Mouse (Mus musculus): ENCODE data around the gene Itk. TPM values are rescaled to one million over a fixed set of nuclear protein-coding genes. Genes with fewer than 3 reads are reported as not detected.

The Itk gene
- polyA plus RNA-seq, 1 experiment from 2014 or later, result not detected

DNA sequence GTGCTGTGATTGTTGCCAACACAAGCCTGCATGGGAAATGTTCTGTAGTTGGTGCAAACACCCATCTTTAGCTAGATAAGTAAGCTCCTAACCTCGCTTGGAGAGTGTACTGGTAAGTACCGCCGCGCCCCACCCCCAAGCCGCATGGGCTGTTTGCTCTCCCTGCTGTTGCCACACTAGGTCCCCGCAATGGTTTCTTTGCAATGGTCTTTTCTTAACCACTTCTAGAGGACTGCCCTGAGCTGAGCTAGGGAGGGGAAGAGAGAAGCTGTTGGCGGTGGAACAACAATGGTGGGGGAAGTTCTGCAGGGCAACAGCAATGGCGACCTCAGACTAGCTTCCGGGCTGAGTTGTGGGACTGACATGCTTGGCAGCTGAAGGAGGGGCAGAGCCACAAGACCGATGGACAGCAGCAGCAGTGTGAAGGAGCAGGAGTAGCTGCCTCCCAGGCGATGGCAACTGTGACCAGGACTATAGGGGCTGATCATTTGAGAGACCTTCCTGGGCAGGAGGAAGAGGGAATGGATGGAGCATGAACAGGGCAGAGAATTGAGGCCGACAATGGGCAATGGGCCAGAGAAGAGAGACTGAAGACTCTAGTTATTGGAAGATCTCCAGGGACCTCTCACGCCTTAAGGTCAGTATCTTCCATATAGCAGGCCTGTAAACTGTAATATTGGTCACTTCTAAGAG is 7.0 kb upstream of the Itk start, which contains the start of gene Fam71b:
TSS of gene Fam71b (plus strand) at position 393 of the 693 bp plus-strand sequence.
- H3K36me3 ChIP-seq (ENCODE audit: control insufficient read depth, insufficient read depth, low read length), result no peaks in the 10 kb centered on the region
- no peak within 1 kb of the TSS for H3K4me2 ChIP-seq (ENCODE audit: low read length)
- no peak within 1 kb of the TSS for H3K4me3 ChIP-seq (ENCODE audit: low read length)
- no peaks in the 10 kb centered on the region for H3K4me1 ChIP-seq (ENCODE audit: control insufficient read depth, insufficient read depth, low read depth, low read length)
- ATAC-seq, result no peak
- H3K9ac ChIP-seq (ENCODE audit: low read depth, low read length), result no peak within 1 kb of the TSS
- H3K27me3 ChIP-seq (replicated peaks; ENCODE audit: control insufficient read depth, insufficient read depth, low read length), result no peaks in the 10 kb centered on the region
- no peaks in the 10 kb centered on the region for H3K9me3 ChIP-seq (ENCODE audit: control insufficient read depth, low read length)
- 77% methylated on average over 13 of the region's 13 CpGs for WGBS
- H3K27ac ChIP-seq (ENCODE audit: low read depth, low read length), result no peak within 1 kb of the TSS

DNA sequence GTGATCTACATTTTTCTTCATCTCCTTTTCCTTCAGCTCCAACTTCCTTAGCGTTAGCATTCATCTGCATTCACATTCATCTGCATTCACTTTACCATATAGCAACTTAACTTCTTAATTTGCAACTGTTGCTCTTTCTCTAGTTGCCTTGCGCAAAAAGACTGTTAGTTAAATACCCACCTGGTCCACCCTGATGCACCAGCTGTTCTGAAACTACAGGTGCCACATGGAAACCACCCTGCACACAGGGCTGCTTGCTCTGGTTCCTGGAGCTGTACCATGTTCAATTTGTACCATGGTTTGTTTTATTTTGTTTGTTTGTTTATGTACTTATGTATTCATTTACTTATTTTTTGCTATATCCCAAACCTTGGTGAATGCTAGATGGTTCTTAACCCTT is 6.4 kb upstream of the Itk start:
- no peak overlapping the region for H3K9ac ChIP-seq (ENCODE audit: low read depth, low read length)
- no peak overlapping the region for H3K27ac ChIP-seq (ENCODE audit: low read depth, low read length)
- H3K9me3 ChIP-seq (ENCODE audit: control insufficient read depth, low read length), result no peaks in the 10 kb centered on the region
- no peak overlapping the region for H3K4me2 ChIP-seq (ENCODE audit: low read length)
- no peaks in the 10 kb centered on the region for H3K4me1 ChIP-seq (ENCODE audit: control insufficient read depth, insufficient read depth, low read depth, low read length)
- ATAC-seq, result no peak
- WGBS, result 99% methylated on average over 2 of the region's 2 CpGs
- no peaks in the 10 kb centered on the region for H3K36me3 ChIP-seq (ENCODE audit: control insufficient read depth, insufficient read depth, low read length)
- H3K27me3 ChIP-seq (replicated peaks; ENCODE audit: control insufficient read depth, insufficient read depth, low read length), result no peaks in the 10 kb centered on the region
- no peak overlapping the region for H3K4me3 ChIP-seq (ENCODE audit: low read length)

DNA sequence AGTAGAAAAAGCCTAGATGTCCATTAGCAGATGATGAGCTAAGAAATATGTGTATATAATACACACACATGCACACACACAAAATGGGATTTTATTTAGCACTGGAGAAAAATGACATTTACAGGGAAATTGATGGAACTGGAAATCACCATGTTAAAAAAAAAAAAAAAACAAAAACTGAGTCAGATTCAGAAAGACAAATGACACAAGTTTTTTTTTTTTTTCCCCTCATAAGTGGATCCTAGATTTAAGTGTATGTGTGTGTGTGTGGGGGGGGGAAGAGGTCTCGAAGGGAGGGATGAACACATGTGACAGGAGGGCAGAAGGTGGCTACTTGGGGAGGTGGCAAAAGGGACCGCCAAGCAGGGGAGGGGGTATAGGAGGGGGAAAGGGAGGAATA is 5.8 kb upstream of the Itk start:
- H3K4me2 ChIP-seq (ENCODE audit: low read length), result no peak overlapping the region
- H3K27me3 ChIP-seq (replicated peaks; ENCODE audit: control insufficient read depth, insufficient read depth, low read length), result no peaks in the 10 kb centered on the region
- no peak overlapping the region for H3K4me3 ChIP-seq (ENCODE audit: low read length)
- H3K9ac ChIP-seq (ENCODE audit: low read depth, low read length), result no peak overlapping the region
- no peak overlapping the region for H3K27ac ChIP-seq (ENCODE audit: low read depth, low read length)
- no peak for ATAC-seq
- 86% methylated on average over 2 of the region's 2 CpGs for WGBS
- H3K4me1 ChIP-seq (ENCODE audit: control insufficient read depth, insufficient read depth, low read depth, low read length), result no peaks in the 10 kb centered on the region
- H3K9me3 ChIP-seq (ENCODE audit: control insufficient read depth, low read length), result no peaks in the 10 kb centered on the region
- H3K36me3 ChIP-seq (ENCODE audit: control insufficient read depth, insufficient read depth, low read length), result no peaks in the 10 kb centered on the region

DNA sequence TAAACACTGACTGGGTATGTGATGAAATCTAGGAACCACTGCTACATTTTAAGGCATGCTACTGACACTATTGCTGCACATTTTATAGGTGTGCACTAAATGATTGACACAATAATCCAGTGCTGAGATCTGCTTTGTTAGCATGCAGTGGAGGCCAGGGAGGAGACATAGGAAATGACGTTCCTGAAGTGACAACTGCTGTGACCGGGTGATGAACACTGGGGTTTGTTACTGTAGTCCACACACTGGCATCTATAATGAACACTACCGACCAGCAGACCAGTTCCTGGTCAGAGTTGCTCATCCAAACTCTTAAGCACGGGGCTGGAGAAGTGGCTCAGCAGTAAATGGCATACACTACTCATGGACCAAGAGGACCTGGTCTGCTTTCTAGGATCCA is 4.1 kb upstream of the Itk start:
- Histone ChIP-seq H3K27ac (ENCODE audit: low read depth, low read length) (no peak overlapping the region), H3K9ac (ENCODE audit: low read depth, low read length) (no peak overlapping the region), H3K9me3 (ENCODE audit: control insufficient read depth, low read length) (no peaks in the 10 kb centered on the region), H3K4me3 (ENCODE audit: low read length) (no peak overlapping the region), H3K4me2 (ENCODE audit: low read length) (no peak overlapping the region), H3K27me3 (replicated peaks; ENCODE audit: control insufficient read depth, insufficient read depth, low read length) (no peaks in the 10 kb centered on the region), H3K36me3 (ENCODE audit: control insufficient read depth, insufficient read depth, low read length) (no peaks in the 10 kb centered on the region), H3K4me1 (ENCODE audit: control insufficient read depth, insufficient read depth, low read depth, low read length) (no peaks in the 10 kb centered on the region)
- ATAC-seq, result no peak
- 78% methylated on average over 4 of the region's 4 CpGs for WGBS

DNA sequence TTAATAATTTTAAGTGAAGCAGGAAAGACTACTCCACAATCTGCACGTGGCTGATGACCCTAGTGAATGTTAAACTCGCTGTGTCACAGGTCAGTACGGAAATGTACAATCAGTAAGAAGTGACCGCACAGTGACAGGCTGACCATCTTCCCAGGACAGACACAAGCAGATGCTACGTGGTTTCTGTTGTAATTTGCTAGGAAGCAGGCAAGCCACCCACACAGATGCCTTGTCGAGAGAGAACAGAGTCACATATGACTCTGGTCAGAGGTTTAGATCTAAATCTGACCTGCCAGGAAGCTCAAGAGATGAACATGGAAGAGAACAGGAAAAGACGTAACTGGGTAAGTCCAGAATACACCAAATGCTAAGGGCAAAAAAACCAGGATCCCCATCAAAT is 3.6 kb upstream of the Itk start:
- Histone ChIP-seq H3K4me2 (ENCODE audit: low read length) (no peak overlapping the region), H3K9me3 (ENCODE audit: control insufficient read depth, low read length) (no peaks in the 10 kb centered on the region), H3K9ac (ENCODE audit: low read depth, low read length) (no peak overlapping the region), H3K27me3 (replicated peaks; ENCODE audit: control insufficient read depth, insufficient read depth, low read length) (no peaks in the 10 kb centered on the region), H3K4me1 (ENCODE audit: control insufficient read depth, insufficient read depth, low read depth, low read length) (no peaks in the 10 kb centered on the region), H3K36me3 (ENCODE audit: control insufficient read depth, insufficient read depth, low read length) (no peaks in the 10 kb centered on the region), H3K27ac (ENCODE audit: low read depth, low read length) (no peak overlapping the region), H3K4me3 (ENCODE audit: low read length) (no peak overlapping the region)
- no peak for ATAC-seq
- 86% methylated on average over 7 of the region's 7 CpGs for WGBS

DNA sequence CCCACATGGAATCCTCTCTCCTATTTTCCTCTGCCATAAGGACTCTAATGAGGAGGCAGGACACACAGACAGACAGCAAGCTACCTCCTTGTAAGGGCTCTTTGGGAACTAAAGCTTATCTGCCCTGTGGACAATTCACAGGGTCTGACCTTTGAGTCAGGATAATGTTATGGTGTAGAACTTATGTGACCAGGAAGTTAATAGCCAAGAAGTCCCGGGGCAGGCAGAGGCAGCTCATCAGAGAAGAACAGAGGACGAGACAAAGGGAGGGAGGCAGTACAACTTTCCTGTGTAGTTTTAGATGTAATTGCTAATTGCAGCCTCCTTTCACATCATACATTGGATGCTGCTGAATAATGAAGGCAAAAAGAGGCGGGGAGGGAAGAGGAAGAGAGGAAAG is 1.3 kb upstream of the Itk start:
- Histone ChIP-seq H3K36me3 (ENCODE audit: control insufficient read depth, insufficient read depth, low read length) (no peaks in the 10 kb centered on the region), H3K9me3 (ENCODE audit: control insufficient read depth, low read length) (no peaks in the 10 kb centered on the region), H3K4me3 (ENCODE audit: low read length) (no peak overlapping the region), H3K4me1 (ENCODE audit: control insufficient read depth, insufficient read depth, low read depth, low read length) (no peaks in the 10 kb centered on the region), H3K27me3 (replicated peaks; ENCODE audit: control insufficient read depth, insufficient read depth, low read length) (no peaks in the 10 kb centered on the region), H3K9ac (ENCODE audit: low read depth, low read length) (no peak overlapping the region), H3K4me2 (ENCODE audit: low read length) (no peak overlapping the region), H3K27ac (ENCODE audit: low read depth, low read length) (no peak overlapping the region)
- 59% methylated on average over 3 of the region's 3 CpGs for WGBS
- ATAC-seq, result no peak

DNA sequence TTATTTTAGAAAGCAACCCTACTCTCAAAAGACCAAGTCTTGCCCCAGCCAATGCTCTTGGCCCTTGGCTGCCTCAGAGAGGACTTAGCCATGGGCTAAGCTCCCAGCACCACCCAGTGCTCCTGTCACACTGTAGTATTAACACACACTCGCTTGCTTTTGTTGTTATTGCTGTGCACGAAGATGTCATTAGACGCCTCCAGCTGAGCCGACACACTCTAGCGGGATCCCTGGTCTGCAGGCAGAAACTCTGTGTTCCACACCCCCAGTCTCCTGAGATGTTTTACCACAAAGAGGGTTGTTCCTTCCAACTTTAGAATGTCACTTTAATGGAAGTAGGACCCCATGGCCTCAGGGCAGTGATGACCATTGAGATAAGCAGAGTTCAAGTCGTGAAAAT is 877 bp downstream of the Itk start:
- H3K4me2 ChIP-seq (ENCODE audit: low read length), result no peak overlapping the region
- H3K4me1 ChIP-seq (ENCODE audit: control insufficient read depth, insufficient read depth, low read depth, low read length), result no peaks in the 10 kb centered on the region
- H3K9me3 ChIP-seq (ENCODE audit: control insufficient read depth, low read length), result no peaks in the 10 kb centered on the region
- H3K9ac ChIP-seq (ENCODE audit: low read depth, low read length), result no peak overlapping the region
- no peak overlapping the region for H3K4me3 ChIP-seq (ENCODE audit: low read length)
- no peak overlapping the region for H3K27ac ChIP-seq (ENCODE audit: low read depth, low read length)
- no peak for ATAC-seq
- H3K27me3 ChIP-seq (replicated peaks; ENCODE audit: control insufficient read depth, insufficient read depth, low read length), result no peaks in the 10 kb centered on the region
- WGBS, result 74% methylated on average over 6 of the region's 6 CpGs
- no peaks in the 10 kb centered on the region for H3K36me3 ChIP-seq (ENCODE audit: control insufficient read depth, insufficient read depth, low read length)

DNA sequence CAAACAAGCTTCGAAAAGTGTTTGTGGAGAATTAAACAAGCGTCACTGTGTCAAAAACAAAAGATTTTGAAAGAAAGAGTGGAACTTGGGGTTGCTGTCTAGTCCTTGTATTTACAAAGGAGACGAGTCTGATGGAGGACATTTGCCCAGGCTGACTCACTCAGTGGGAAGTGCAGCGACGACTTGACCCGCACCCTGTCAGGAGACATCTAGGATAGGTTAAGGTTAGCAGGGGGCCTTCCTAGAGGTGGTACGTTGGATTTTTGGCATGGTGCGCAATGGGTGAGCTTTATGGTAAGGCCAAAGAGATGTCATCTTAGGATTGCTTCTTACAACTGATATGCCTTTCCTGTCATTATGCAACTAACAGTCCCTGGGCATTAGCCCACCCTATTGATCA is 2.3 kb downstream of the Itk start:
- 92% methylated on average over 8 of the region's 8 CpGs for WGBS

DNA sequence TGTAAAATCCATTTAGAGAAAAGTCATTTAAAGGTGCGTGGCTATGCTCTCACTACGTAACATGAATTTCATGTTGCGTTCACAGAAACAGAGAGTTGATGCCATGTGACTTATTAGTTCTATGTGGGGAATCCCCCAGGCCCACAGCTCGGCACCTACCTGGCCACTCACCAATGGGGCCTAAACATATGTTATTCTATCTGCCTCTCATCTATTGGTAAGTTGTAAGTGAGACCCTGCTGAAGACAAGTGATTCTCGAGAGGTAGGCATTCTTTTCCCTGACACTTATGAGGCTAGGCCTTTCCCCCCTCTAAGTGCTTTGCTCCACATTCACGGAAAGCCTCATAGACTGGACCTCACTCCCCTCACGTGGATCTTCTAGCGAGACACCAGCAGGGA is 2.8 kb downstream of the Itk start:
- no peak for ATAC-seq
- Histone ChIP-seq H3K9ac (ENCODE audit: low read depth, low read length) (no peak overlapping the region), H3K36me3 (ENCODE audit: control insufficient read depth, insufficient read depth, low read length) (no peaks in the 10 kb centered on the region), H3K9me3 (ENCODE audit: control insufficient read depth, low read length) (no peaks in the 10 kb centered on the region), H3K27ac (ENCODE audit: low read depth, low read length) (no peak overlapping the region), H3K27me3 (replicated peaks; ENCODE audit: control insufficient read depth, insufficient read depth, low read length) (no peaks in the 10 kb centered on the region), H3K4me2 (ENCODE audit: low read length) (no peak overlapping the region), H3K4me1 (ENCODE audit: control insufficient read depth, insufficient read depth, low read depth, low read length) (no peaks in the 10 kb centered on the region), H3K4me3 (ENCODE audit: low read length) (no peak overlapping the region)
- 89% methylated on average over 8 of the region's 8 CpGs for WGBS

More for the DNA sequence above, 2.3 kb downstream of the Itk start:
- Histone ChIP-seq H3K9ac (ENCODE audit: low read depth, low read length) (no peak overlapping the region), H3K4me1 (ENCODE audit: control insufficient read depth, insufficient read depth, low read depth, low read length) (no peaks in the 10 kb centered on the region), H3K36me3 (ENCODE audit: control insufficient read depth, insufficient read depth, low read length) (no peaks in the 10 kb centered on the region), H3K4me2 (ENCODE audit: low read length) (no peak overlapping the region), H3K27me3 (replicated peaks; ENCODE audit: control insufficient read depth, insufficient read depth, low read length) (no peaks in the 10 kb centered on the region), H3K27ac (ENCODE audit: low read depth, low read length) (no peak overlapping the region), H3K4me3 (ENCODE audit: low read length) (no peak overlapping the region), H3K9me3 (ENCODE audit: control insufficient read depth, low read length) (no peaks in the 10 kb centered on the region)
- ATAC-seq, result no peak

DNA sequence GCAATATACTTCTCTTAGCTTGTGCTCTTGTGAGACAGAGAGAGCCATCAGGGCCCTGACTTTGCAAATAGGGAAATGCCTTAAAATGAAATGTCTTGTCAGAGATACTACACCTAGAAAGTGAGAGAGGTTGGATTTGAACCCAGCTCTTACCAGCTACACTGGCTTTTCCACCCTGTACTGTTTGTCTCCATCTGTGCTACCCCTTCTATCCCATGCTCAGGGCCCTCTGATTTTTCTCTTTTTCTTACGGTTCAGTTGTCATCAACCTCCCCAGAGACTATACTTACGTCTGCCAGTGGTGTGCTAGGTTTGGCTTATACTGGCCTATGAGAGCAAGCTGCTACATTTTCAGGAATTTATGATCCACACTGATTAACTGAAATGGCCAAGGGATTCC is 4.4 kb downstream of the Itk start:
- H3K4me3 ChIP-seq (ENCODE audit: low read length), result no peak overlapping the region
- WGBS, result 69% methylated on average over 2 of the region's 2 CpGs
- ATAC-seq, result no peak
- no peak overlapping the region for H3K4me2 ChIP-seq (ENCODE audit: low read length)
- H3K36me3 ChIP-seq (ENCODE audit: control insufficient read depth, insufficient read depth, low read length), result no peaks in the 10 kb centered on the region
- no peaks in the 10 kb centered on the region for H3K27me3 ChIP-seq (replicated peaks; ENCODE audit: control insufficient read depth, insufficient read depth, low read length)
- H3K9me3 ChIP-seq (ENCODE audit: control insufficient read depth, low read length), result no peaks in the 10 kb centered on the region
- H3K27ac ChIP-seq (ENCODE audit: low read depth, low read length), result no peak overlapping the region
- no peak overlapping the region for H3K9ac ChIP-seq (ENCODE audit: low read depth, low read length)
- H3K4me1 ChIP-seq (ENCODE audit: control insufficient read depth, insufficient read depth, low read depth, low read length), result no peaks in the 10 kb centered on the region
